In genomic region chr12:41438446-41438845, GRCm38 (mm10) we compare ENCODE assay signal across 9 mouse cellular contexts. TPM values are rescaled to one million over a fixed set of nuclear protein-coding genes. Genes with fewer than 3 reads are reported as not detected.
DNase-seq lines count a peak whose midpoint lies in the region; ATAC-seq and TF ChIP-seq lines count a peak whose summit lies in the region.
"Had no signal": no experiment of that assay in that cellular context is flagged by ENCODE, and none has a peak within 500 bp of the region (broad histone marks: within the 10 kb centered on the region; RNA-seq: fewer than 3 reads in every experiment).

No protein-coding gene starts in this region.

- H3K36me3 ChIP-seq in heart, embryonic 11.5 days (ENCODE audit: control insufficient read depth, insufficient read depth, low read length), result no peaks in the 10 kb centered on the region
- no peaks in the 10 kb centered on the region for H3K36me3 ChIP-seq in forebrain, embryonic 16.5 days (ENCODE audit: control insufficient read depth, insufficient read depth)
- H3K36me3 ChIP-seq: neural tube, embryonic 12.5 days had no signal

- no peaks in the 10 kb centered on the region for H3K9me3 ChIP-seq in heart, embryonic 11.5 days (replicated peaks; ENCODE audit: control insufficient read depth, low read length)
- no peaks in the 10 kb centered on the region for H3K9me3 ChIP-seq in forebrain, embryonic 16.5 days (ENCODE audit: control insufficient read depth, low read length)
- H3K9me3 ChIP-seq: neural tube, embryonic 12.5 days had no signal

- H3K27me3 ChIP-seq in heart, embryonic 11.5 days (ENCODE audit: control insufficient read depth, insufficient read depth, low read length), result no peaks in the 10 kb centered on the region
- no peaks in the 10 kb centered on the region for H3K27me3 ChIP-seq in forebrain, embryonic 16.5 days (replicated peaks; ENCODE audit: control insufficient read depth, insufficient read depth, low read length)
- H3K27me3 ChIP-seq: neural tube, embryonic 12.5 days had no signal

- peaks cover 6% of the 10 kb centered on the region for H3K4me1 ChIP-seq in heart, embryonic 11.5 days (ENCODE audit: control insufficient read depth, insufficient read depth, low read length)
- H3K4me1 ChIP-seq in forebrain, embryonic 16.5 days (replicated peaks; ENCODE audit: control insufficient read depth, insufficient read depth, low read length), result no peaks in the 10 kb centered on the region
- H3K4me1 ChIP-seq: neural tube, embryonic 12.5 days had no signal

- no peak overlapping the region for H3K4me3 ChIP-seq in heart, embryonic 11.5 days (ENCODE audit: low read depth, low read length)
- no peak overlapping the region for H3K4me3 ChIP-seq in gastrocnemius, adult 2 months
- H3K4me3 ChIP-seq in forebrain, embryonic 16.5 days (replicated peaks; ENCODE audit: low read length), result no peak overlapping the region
- H3K4me3 ChIP-seq: neural tube, embryonic 12.5 days had no signal

- no peak overlapping the region for H3K9ac ChIP-seq in heart, embryonic 11.5 days (ENCODE audit: low read depth, low read length)
- no peak overlapping the region for H3K9ac ChIP-seq in forebrain, embryonic 16.5 days (replicated peaks; ENCODE audit: low read depth, low read length)
- H3K9ac ChIP-seq: neural tube, embryonic 12.5 days had no signal

- WGBS in heart, embryonic 11.5 days (ENCODE audit: insufficient replicate concordance), result 56% methylated on average over 4 of the region's 4 CpGs
- 47% methylated on average over 4 of the region's 4 CpGs for WGBS in forebrain, embryonic 16.5 days

- DNase-seq in heart, adult 18-20 months, result peak; percentile 25 to 32
- peak; percentile 2 for DNase-seq in NIH3T3 (ENCODE audit: low read depth)
- DNase-seq in gastrocnemius, adult 2 months, result peak; percentile 73
- DNase-seq in kidney, postnatal 25 days, result peak; percentile 58 to 65
- DNase-seq in urinary bladder, adult 2 months (ENCODE audit: low spot score), result no peak
- no peak for DNase-seq in natural killer cell, adult 2 months (ENCODE audit: low spot score in 2 of 2)

- H3K27ac ChIP-seq in heart, embryonic 11.5 days (ENCODE audit: low read depth, low read length), result no peak overlapping the region
- no peak overlapping the region for H3K27ac ChIP-seq in gastrocnemius, adult 2 months
- no peak overlapping the region for H3K27ac ChIP-seq in forebrain, embryonic 16.5 days (ENCODE audit: low read length)
- H3K27ac ChIP-seq: neural tube, embryonic 12.5 days had no signal

- no peak for TF ChIP-seq CTCF in gastrocnemius, adult 2 months (IDR thresholded peaks at IDR 0.05)

- no peak overlapping the region for H3K4me2 ChIP-seq in heart, embryonic 11.5 days
- no peak overlapping the region for H3K4me2 ChIP-seq in forebrain, embryonic 16.5 days (ENCODE audit: low read length)
- H3K4me2 ChIP-seq: neural tube, embryonic 12.5 days had no signal

- intact Hi-C loops in gastrocnemius, adult 2 months (cut with DNase I), result no loop called here

- no peak for ATAC-seq in heart, embryonic 11.5 days (replicated peaks; ENCODE audit: insufficient number of reproducible peaks, low FRiP score, low TSS enrichment)
- no peak for ATAC-seq in forebrain, embryonic 16.5 days

RNA-seq across cellular contexts. Expression of gene Lrrn3, which starts 47.8 kb away (rescaled TPM):
- total RNA-seq in heart, adult 18-20 months (2021), result under 1 TPM; 0.22 to 0.36 TPM
- 5.1 and 6.4 TPM in 2 replicates for polyA plus RNA-seq in heart, embryonic 11.5 days (2014; fragmentation: Nextera tagmentation; extraction: Ambion mirVana)
- under 1 TPM; 0.11 to 0.23 TPM for total RNA-seq in gastrocnemius, adult 2 months (2021)
- 0.96 and 1.1 TPM in 2 replicates for polyA plus RNA-seq in urinary bladder, adult 2 months (2012; rRNA removed)
- 87.2 and 88.1 TPM in 2 replicates for polyA plus RNA-seq in forebrain, embryonic 16.5 days (2015; fragmentation: Nextera tagmentation; extraction: Ambion mirVana)

Comparison
In these comparisons a context has a peak if more than half of its experiments do, and no peak if none do; other contexts are left out.
1. DNase-seq: peak in heart, adult 18-20 months (2 of 2), NIH3T3 (single experiment), gastrocnemius, adult 2 months (single experiment) and kidney, postnatal 25 days (2 of 2); none in urinary bladder, adult 2 months (single experiment) and natural killer cell, adult 2 months (0 of 2).
2. RNA of gene Lrrn3, which starts 47.8 kb away (polyA plus RNA-seq): 87.2 to 88.1 TPM in forebrain, embryonic 16.5 days; 5.1 to 6.4 TPM in heart, embryonic 11.5 days and 0.96 to 1.1 TPM in urinary bladder, adult 2 months; every median in the first group is over 10 times any median in the second.